Mouse (Mus musculus) olfactory bulb, adult 2 months (tissue): ENCODE data around the gene Gm973.

Experiments used
- CTCF ChIP-seq: fragments of 200-500 bp; IDR thresholded peaks from 2 replicates; pipeline ENCODE4 v1.5.1; 2012; ENCODE audit warnings: low read depth, mild to moderate bottlenecking, low read length, moderate library complexity; ENCODE audit not compliant: insufficient read depth
- POLR2A ChIP-seq: fragments of 200-500 bp; IDR thresholded peaks from 2 replicates; pipeline ENCODE4 v1.6.1; 2012; ENCODE audit warnings: mild to moderate bottlenecking, low read depth, low read length, moderate library complexity; ENCODE audit not compliant: insufficient read depth

DNA sequence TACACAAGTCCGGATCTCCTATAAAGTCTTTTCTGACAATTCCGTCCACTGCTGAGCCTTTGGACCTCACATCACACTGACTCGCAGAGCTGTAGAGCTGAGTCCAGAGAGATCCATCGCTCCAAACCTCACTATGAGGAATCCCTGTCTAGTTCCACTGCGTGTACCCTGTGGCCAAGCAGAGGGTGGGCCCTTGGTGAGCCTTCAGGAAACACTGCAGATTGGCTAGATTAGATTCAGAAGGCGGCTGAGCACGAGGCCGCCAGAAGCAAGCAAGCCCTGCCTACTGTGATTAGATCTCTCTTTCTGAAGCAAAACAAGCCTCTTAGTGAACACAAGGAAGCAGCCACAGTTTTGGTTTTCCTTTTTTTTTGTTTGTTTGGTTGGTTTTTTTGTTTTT lies 27.8 kb downstream of the Gm973 start:
- TF ChIP-seq CTCF = no peak
- no peak for TF ChIP-seq POLR2A
